Comparison of ENCODE assay signal across 24 mouse cellular contexts in the genomic region with DNA sequence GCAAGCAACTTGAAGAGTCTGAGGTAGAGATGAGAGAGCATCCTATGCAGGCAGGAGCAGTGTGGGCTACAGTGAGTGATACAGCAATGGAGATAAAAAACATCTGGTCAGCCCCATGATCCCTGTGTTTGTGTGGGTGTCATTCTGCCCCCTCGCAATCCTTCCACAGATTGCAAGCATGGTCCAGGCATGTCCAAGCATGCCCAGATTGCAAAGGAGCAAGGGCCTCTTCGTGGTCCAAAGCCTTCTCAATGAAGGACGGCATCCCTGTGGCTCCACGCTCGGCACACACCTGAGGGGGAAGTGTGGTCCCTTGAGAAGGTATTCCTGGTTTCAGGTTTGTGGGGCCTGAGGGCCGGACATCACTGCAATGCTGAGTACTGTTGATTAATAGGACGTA.
"Had no signal": no experiment of that assay in that cellular context is flagged by ENCODE, and none has a peak within 500 bp of the region (broad histone marks: within the 10 kb centered on the region; RNA-seq: fewer than 3 reads in every experiment).

No protein-coding gene starts in this region.

- H3K9ac ChIP-seq: heart, embryonic 12.5 days; hindbrain, embryonic 14.5 days; intestine, embryonic 15.5 days; limb, embryonic 12.5 days; liver, embryonic 13.5 days; liver, embryonic 15.5 days had no signal

- H3K4me2 ChIP-seq: heart, embryonic 12.5 days; hindbrain, embryonic 14.5 days; intestine, embryonic 15.5 days; limb, embryonic 12.5 days; liver, embryonic 11.5 days; liver, embryonic 13.5 days; liver, embryonic 15.5 days had no signal

- H3K27ac ChIP-seq: heart, embryonic 10.5 days; hindbrain, embryonic 14.5 days; intestine, embryonic 15.5 days; layer of hippocampus, adult 2 months; limb, embryonic 10.5 days; limb, embryonic 12.5 days; liver, embryonic 13.5 days; liver, embryonic 15.5 days had no signal

- H3K4me3 ChIP-seq: heart, embryonic 10.5 days; heart, embryonic 12.5 days; intestine, embryonic 15.5 days; layer of hippocampus, adult 2 months; limb, embryonic 10.5 days; limb, embryonic 12.5 days; liver, embryonic 13.5 days; liver, embryonic 15.5 days had no signal

- H3K27me3 ChIP-seq: intestine, embryonic 15.5 days had no signal

- H3K9me3 ChIP-seq: heart, embryonic 10.5 days; heart, embryonic 12.5 days; intestine, embryonic 15.5 days; limb, embryonic 10.5 days; limb, embryonic 12.5 days; liver, embryonic 13.5 days; liver, embryonic 15.5 days had no signal

- H3K4me1 ChIP-seq: heart, embryonic 10.5 days; intestine, embryonic 15.5 days; liver, embryonic 13.5 days; liver, embryonic 15.5 days had no signal

- H3K36me3 ChIP-seq: heart, embryonic 10.5 days; heart, embryonic 12.5 days; intestine, embryonic 15.5 days; limb, embryonic 10.5 days; limb, embryonic 12.5 days; liver, embryonic 13.5 days; liver, embryonic 15.5 days had no signal

- ATAC-seq: hindbrain, embryonic 16.5 days; inflammation-experienced regulatory T-cells, adult 6 months; intestine, embryonic 15.5 days; intestine, postnatal 0 days had no signal

- DNase-seq: gastrocnemius, postnatal 14 days; gastrocnemius, postnatal 36 days; heart, adult 18-20 months; heart, postnatal 10 days; heart, postnatal 4 days; kidney, adult 18-20 months; kidney, adult 8-10 months; kidney, postnatal 10 days; kidney, postnatal 4 days; layer of hippocampus, postnatal 36 days; liver; liver, embryonic 13.5 days had no signal
